ENCODE assay signal across 8 mouse cellular contexts in genomic region chr11:43776324-43776694, GRCm38 (mm10). TPM values are rescaled to one million over a fixed set of nuclear protein-coding genes. Genes with fewer than 3 reads are reported as not detected.
DNase-seq lines count a peak whose midpoint lies in the region; ATAC-seq and TF ChIP-seq lines count a peak whose summit lies in the region.

No protein-coding gene starts in this region.

- ATAC-seq in heart, embryonic 15.5 days (replicated peaks; ENCODE audit: insufficient number of reproducible peaks, insufficient read depth, low FRiP score, low read depth) = no peak
- ATAC-seq in embryonic facial prominence, embryonic 12.5 days (ENCODE audit: insufficient number of reproducible peaks, insufficient read depth, low FRiP score, low TSS enrichment) = no peak
- 0 out of 2 replicates have a peak, but pooled peaks have one; percentile 7 for ATAC-seq in hindbrain, postnatal 0 days
- ATAC-seq in midbrain, embryonic 15.5 days (replicated peaks) = peak; percentile 39; the same call in 1 of the 2 replicates

- no peaks in the 10 kb centered on the region for H3K9me3 ChIP-seq in heart, embryonic 15.5 days (replicated peaks)
- H3K9me3 ChIP-seq in embryonic facial prominence, embryonic 12.5 days = no peaks in the 10 kb centered on the region
- no peaks in the 10 kb centered on the region for H3K9me3 ChIP-seq in hindbrain, postnatal 0 days (ENCODE audit: low read length)
- no peaks in the 10 kb centered on the region for H3K9me3 ChIP-seq in midbrain, embryonic 15.5 days

- 23% methylated on average over 8 of the region's 8 CpGs for WGBS in heart, embryonic 15.5 days
- WGBS in embryonic facial prominence, embryonic 12.5 days = 15% methylated on average over 8 of the region's 8 CpGs
- WGBS in hindbrain, postnatal 0 days = 18% methylated on average over 8 of the region's 8 CpGs
- WGBS in midbrain, embryonic 15.5 days = 18% methylated on average over 8 of the region's 8 CpGs

- H3K27ac ChIP-seq in heart, embryonic 15.5 days = no peak overlapping the region
- no peak overlapping the region for H3K27ac ChIP-seq in embryonic facial prominence, embryonic 12.5 days
- no peak overlapping the region for H3K27ac ChIP-seq in hindbrain, postnatal 0 days
- no peak overlapping the region for H3K27ac ChIP-seq in midbrain, embryonic 15.5 days

- no peak for DNase-seq in heart, postnatal 25 days (ENCODE audit: low spot score)
- no peak for DNase-seq in hindbrain, postnatal 0 days (ENCODE audit: low spot score)
- no peak for DNase-seq in adipocyte (ENCODE audit: low spot score)
- no peak for DNase-seq in left cerebral cortex, adult 11 months (ENCODE audit: low spot score)
- no peak for DNase-seq in left cerebral cortex, postnatal 25 days (ENCODE audit: low spot score in 2 of 2)

- H3K4me2 ChIP-seq in heart, embryonic 15.5 days = peak overlapping the region; percentile 88
- H3K4me2 ChIP-seq in embryonic facial prominence, embryonic 12.5 days (replicated peaks) = peak overlapping the region; percentile 71
- peak overlapping the region; percentile 57 for H3K4me2 ChIP-seq in hindbrain, postnatal 0 days (ENCODE audit: low read depth, low read length)
- peak overlapping the region; percentile 64 for H3K4me2 ChIP-seq in midbrain, embryonic 15.5 days

- H3K4me3 ChIP-seq in heart, embryonic 15.5 days = peak overlapping the region; percentile 53
- peak overlapping the region; percentile 40 for H3K4me3 ChIP-seq in embryonic facial prominence, embryonic 12.5 days
- peak overlapping the region; percentile 34 for H3K4me3 ChIP-seq in hindbrain, postnatal 0 days (ENCODE audit: low read length)
- peak overlapping the region; percentile 42 for H3K4me3 ChIP-seq in midbrain, embryonic 15.5 days

- no peaks in the 10 kb centered on the region for H3K36me3 ChIP-seq in heart, embryonic 15.5 days
- H3K36me3 ChIP-seq in embryonic facial prominence, embryonic 12.5 days = no peaks in the 10 kb centered on the region
- no peaks in the 10 kb centered on the region for H3K36me3 ChIP-seq in hindbrain, postnatal 0 days (ENCODE audit: insufficient read depth, low read length)
- H3K36me3 ChIP-seq in midbrain, embryonic 15.5 days (replicated peaks) = no peaks in the 10 kb centered on the region

- peaks cover 14% of the 10 kb centered on the region for H3K27me3 ChIP-seq in heart, embryonic 15.5 days
- H3K27me3 ChIP-seq in embryonic facial prominence, embryonic 12.5 days = peaks cover 16% of the 10 kb centered on the region
- H3K27me3 ChIP-seq in hindbrain, postnatal 0 days (ENCODE audit: insufficient read depth, low read length) = 0 out of 2 replicates have a peak, but pooled peaks cover 8% of the 10 kb centered on the region
- peaks cover 13% of the 10 kb centered on the region; the same call in 1 of the 2 replicates for H3K27me3 ChIP-seq in midbrain, embryonic 15.5 days (replicated peaks)

- H3K9ac ChIP-seq in heart, embryonic 15.5 days = peak overlapping the region; percentile 57; the same call in 1 of the 2 replicates
- H3K9ac ChIP-seq in embryonic facial prominence, embryonic 12.5 days = no peak overlapping the region
- H3K9ac ChIP-seq in hindbrain, postnatal 0 days (replicated peaks; ENCODE audit: low read length) = no peak overlapping the region
- peak overlapping the region; percentile 30; the same call in 1 of the 2 replicates for H3K9ac ChIP-seq in midbrain, embryonic 15.5 days

- TF ChIP-seq CTCF in hindbrain, postnatal 0 days (IDR thresholded peaks at IDR 0.05; ENCODE audit: low read depth) = no peak

- intact Hi-C loops in heart, postnatal 25 days (cut with DNase I) = no loop called here
- intact Hi-C loops in left cerebral cortex, postnatal 25 days (cut with DNase I) = no loop called here

- peaks cover 8% of the 10 kb centered on the region for H3K4me1 ChIP-seq in heart, embryonic 15.5 days (replicated peaks)
- peaks cover 19% of the 10 kb centered on the region for H3K4me1 ChIP-seq in embryonic facial prominence, embryonic 12.5 days
- 0 out of 2 replicates have a peak, but pooled peaks cover 7% of the 10 kb centered on the region for H3K4me1 ChIP-seq in hindbrain, postnatal 0 days (ENCODE audit: insufficient read depth, low read length)
- peaks cover 6% of the 10 kb centered on the region for H3K4me1 ChIP-seq in midbrain, embryonic 15.5 days

RNA-seq across cellular contexts. Expression of gene Ttc1, which starts 28.5 kb away (rescaled TPM):
- 47.3 and 54.9 TPM in 2 replicates for polyA plus RNA-seq in heart, embryonic 15.5 days (2015; fragmentation: Nextera tagmentation; extraction: Ambion mirVana)
- total RNA-seq in heart, postnatal 25 days (2021) = 10 to 100 TPM; 47.5 to 47.9 TPM
- 69.2 and 74.2 TPM in 2 replicates for polyA plus RNA-seq in embryonic facial prominence, embryonic 12.5 days (2016; fragmentation: Nextera tagmentation; extraction: Ambion mirVana)
- 22.1 and 33.6 TPM in 2 replicates for total RNA-seq in hindbrain, postnatal 0 days (2014; rRNA removed)
- 78.8 and 82.5 TPM in 2 replicates for polyA plus RNA-seq in hindbrain, postnatal 0 days (2015; fragmentation: Nextera tagmentation; extraction: Ambion mirVana)
- polyA plus RNA-seq in midbrain, embryonic 15.5 days (2015; fragmentation: Nextera tagmentation; extraction: Ambion mirVana) = 73.8 and 77.8 TPM in 2 replicates
- 10 to 100 TPM; 53.8 to 54.7 TPM for total RNA-seq in left cerebral cortex, postnatal 25 days (2021)

Comparison
In these comparisons a context has a peak if more than half of its experiments do, and no peak if none do; other contexts are left out.
1. ATAC-seq: peak in hindbrain, postnatal 0 days (single experiment) and midbrain, embryonic 15.5 days (single experiment); none in heart, embryonic 15.5 days (single experiment) and embryonic facial prominence, embryonic 12.5 days (single experiment).
2. H3K9ac ChIP-seq: peak in heart, embryonic 15.5 days (single experiment) and midbrain, embryonic 15.5 days (single experiment); none in embryonic facial prominence, embryonic 12.5 days (single experiment) and hindbrain, postnatal 0 days (single experiment).
3. Peak in every context shown above with its lines, with median percentiles within 50 percentile points of each other: H3K4me2 ChIP-seq and H3K4me3 ChIP-seq.